Mouse (Mus musculus): ENCODE measurements at regions not wholly inside any gene's neighbourhood (a gene's known extent, or its start where the extent isn't known, plus 50 kb on each side); places are given as distances from the start of the nearest gene placed in this dataset.

- no peak for TF ChIP-seq POLR2A (IDR thresholded peaks at IDR 0.05; ENCODE audit: low read depth, low read length)
- TF ChIP-seq CTCF (IDR thresholded peaks at IDR 0.05; ENCODE audit: extremely low read depth, insufficient read depth, insufficient read length, insufficient replicate concordance): no peak
These were observed 135.8 kb downstream of the Tpra1 start for GRCm38 (mm10) chr6:89037901-89038300.

Data from spleen, adult 2 months (tissue).